Mouse (Mus musculus) cerebral cortex, adult 2 months (tissue): ENCODE data around the gene Btn1a1.

Experiments
- WGBS: fragments of 180-500 bp; shearing (Covaris S2); methylation state at CpG from one replicate; pipeline ENCODE4 v1.1.7; 2018; 5-methylcytosine and 5-hydroxymethylcytosine counted together

Gene Btn1a1

DNA sequence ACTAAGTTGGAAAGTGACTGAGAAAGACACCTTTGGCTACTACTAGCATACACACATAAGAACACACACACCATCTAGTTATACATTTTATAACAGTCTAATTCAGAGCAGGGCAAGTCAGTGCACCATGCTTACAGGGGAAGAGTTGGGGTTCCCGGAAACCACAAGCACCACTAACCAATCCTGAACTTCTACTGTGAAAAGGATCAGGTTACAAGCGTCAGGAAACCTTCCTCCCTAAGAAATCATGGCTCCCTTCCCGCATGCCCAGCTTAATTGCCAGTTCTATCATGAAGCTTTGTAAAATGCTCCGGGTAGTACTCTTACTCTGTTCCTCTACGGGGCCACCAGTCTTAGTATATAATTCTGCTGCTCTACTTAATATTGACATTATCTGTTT is 19.6 kb upstream of the Btn1a1 start:
- WGBS = 57% methylated on average over 5 of the region's 5 CpGs

DNA sequence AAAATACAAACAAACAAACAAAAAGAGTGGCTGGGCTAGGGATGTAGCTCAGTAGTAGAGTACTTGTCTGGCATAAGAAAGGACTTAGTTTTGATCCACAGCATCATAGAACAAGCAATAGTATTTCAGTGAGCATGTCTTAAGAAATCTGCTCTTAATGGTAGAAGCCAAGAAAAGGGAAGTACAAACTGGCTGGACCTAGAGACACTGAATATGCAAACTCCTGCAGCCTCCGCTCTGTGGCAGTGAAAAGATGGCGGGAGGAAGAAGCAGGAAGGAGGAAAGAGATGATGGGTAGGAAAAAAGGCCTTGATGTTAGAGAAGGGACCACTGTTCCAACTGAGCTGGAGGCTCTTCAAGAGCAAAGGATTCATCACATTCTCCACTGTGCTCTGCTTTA is 17.5 kb upstream of the Btn1a1 start:
- WGBS = 95% methylated on average over 2 of the region's 2 CpGs

DNA sequence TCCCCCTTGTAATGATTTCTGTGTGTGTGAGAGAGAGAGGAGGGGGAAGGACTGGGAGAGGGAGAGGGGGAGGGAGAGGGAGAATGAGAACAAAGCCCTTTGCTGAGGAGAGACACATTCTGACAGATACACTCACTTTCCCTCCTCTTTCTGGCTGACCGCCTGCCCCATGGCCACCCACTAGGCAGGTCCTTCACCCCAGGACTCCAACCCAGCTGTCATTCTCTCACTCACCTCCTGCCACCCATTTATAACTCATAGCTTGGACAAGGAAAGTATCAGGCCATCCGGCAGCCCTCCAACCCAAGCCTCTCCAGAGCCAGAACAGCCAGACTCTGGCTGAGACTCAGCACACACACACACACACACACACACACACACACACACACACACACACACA is 10.0 kb upstream of the Btn1a1 start:
- 39% methylated on average over 2 of the region's 2 CpGs for WGBS

DNA sequence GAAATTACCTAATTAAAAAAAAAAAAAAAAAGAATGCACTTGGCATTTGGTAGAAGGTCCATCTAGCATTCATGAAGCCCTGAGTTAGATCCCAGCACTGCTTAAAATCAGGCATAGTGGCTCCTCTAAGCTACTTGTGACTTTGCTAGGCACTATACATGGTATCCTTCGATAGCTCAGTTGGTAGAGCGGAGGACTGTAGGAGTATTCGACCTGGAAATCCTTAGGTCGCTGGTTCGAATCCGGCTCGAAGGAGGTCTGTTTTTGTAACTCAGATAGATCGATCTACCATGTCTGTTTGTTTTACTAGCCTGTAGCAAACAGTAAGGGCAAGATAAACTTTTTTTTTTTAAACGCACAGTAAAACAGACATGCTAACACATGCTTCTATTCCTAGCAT is 1.2 kb upstream of the Btn1a1 start:
- WGBS = 12% methylated on average over 9 of the region's 9 CpGs

DNA sequence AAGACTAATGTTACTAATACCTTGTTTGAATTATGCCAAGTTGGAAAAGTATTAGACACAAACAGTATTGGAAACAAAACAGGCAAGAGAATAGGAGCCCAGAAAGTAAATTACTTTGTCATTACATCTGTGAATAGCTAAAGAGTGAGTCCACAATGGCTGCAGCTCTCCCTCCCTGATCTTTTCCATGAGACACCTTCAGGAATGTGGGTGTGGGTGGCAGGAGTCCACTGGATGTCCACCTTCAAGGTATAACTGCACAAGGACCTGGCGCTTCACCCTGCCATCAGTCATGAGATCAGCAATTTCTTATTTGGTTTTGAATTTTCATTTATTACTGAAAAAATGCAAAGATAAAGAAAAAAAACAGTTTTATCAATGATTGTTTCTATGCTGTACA is 605 bp upstream of the Btn1a1 start:
- WGBS = 98% methylated on average over 1 of the region's 1 CpGs

DNA sequence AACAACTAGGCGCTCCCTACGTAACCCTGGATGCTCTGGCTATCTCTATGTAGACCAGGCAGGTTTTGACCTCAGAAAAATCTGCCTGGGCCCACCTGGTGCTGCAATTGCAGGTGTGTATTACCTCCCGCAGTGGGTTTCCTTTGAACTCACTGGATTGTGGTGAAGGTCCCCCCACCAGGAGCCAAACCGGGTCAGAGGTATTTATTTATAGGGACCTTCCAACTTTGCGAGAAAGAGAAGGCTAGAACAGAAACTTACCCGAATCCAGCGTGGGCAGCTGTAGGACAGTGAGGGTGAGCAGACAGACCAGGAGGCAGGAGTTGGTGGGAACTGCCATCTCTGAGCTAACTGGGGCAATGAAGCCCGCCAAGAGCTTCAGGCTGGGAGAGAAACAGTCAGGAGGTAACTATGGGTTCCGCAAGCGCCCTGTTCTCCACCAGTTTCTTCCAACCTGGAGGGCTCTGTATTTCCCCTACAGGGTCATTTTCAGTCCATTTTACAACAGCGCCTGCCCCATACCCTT is 797 bp downstream of the Btn1a1 start:
- WGBS = 14% methylated on average over 11 of the region's 11 CpGs

DNA sequence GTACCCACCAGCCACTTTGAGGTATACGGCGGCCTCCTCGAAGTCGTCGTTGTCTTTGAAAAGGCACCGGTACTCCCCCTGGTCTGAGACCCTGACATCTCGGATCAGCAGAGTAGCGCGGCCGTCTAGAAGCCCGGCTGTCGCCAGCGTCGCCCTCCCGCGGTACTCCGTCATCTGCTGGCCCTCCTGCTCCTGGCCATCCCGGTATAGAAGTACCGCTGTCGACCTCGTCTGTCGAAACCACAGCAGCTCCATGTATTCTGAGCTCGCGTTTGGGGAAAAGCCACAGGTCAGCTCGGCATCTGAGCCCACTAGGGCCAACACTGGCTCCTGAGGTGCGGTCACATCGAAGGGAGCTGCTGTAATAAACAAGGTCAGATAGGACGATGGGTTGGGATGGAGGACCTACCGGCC is 1.5 kb downstream of the Btn1a1 start:
- 1% methylated on average over 29 of the region's 29 CpGs for WGBS

DNA sequence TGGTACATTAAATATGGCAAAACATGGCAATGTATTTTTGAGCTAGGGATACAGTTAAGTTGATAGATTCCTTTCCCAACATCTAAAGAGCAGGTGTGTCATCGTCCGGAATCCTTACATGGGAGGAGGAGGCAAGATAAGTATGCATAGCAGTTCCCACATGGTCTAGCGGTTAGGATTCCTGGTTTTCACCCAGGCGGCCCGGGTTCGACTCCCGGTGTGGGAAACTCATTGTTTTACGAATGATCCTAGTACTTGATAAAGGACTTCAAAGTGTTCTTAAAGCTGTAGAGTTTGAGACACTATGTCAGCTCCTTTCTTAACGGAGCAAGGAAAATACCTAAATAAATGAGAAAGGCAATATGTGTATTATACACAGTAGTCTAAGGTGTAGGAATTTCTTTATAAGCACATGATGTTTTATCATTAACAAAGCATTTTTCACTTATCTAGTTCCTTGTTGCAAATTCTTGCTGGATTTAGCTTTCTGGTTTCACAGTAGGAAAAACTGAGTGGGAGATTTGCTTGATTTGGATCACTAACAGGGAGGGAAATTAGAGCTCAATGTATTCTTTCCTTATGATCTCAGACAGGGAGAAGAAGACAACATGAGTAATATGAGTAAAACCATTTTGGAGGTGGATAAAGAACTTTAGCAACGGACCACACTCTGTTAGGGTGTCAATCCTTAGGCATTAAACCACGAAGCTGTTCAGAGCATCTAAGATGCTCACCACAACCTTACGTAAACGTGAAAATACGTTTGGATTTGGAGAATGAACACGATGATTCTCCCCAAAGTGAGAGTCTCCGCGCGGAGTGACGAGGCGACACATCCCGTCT is 2.1 kb downstream of the Btn1a1 start:
- 1% methylated on average over 21 of the region's 21 CpGs for WGBS

DNA sequence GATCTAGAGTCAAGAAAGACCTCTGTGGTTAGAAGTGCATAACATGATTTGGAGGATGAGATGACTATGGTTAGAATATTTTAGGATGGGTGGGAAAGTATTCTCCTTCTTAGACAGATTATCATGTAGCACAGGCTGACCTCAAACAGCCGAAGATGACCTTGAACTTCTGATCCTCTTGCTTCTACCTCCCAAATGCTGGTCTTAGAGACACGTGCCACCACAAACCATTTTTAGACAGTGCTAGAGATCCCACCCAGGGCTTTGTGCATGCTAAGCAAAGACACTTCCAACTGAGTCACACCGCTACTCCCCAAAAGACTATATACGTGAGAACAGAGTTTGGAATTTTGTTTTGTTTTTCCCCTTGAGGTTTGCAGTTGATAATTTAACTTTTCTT is 3.6 kb downstream of the Btn1a1 start:
- WGBS = 92% methylated on average over 4 of the region's 4 CpGs

DNA sequence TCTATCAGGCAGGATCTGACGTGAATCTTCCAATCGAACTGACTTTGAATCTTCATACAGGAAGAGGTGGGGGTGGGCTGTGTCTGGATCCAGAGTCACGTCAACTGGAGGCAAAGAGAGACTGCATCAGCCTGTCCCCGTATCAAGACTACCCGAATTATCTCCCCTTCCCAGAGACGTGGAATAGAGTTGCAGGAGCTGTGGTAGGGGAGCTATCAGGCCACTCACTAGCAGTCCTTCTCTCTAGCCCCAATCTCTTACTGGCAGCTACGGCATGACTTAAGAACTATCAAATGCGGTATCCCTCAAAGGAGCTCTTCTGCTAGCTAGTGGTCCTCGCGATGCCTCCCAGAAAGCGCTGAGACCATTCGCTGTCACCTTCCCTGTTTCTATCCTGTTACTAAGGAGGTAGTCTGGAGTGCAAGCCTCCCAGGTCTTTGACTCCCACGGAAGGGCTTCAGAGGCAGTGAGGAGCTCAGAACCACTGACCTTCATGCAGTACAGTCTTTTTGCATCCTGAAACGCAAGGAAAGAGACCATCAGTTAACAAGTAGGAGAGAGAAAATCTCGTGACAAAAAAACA is 6.3 kb downstream of the Btn1a1 start:
- 44% methylated on average over 15 of the region's 15 CpGs for WGBS

DNA sequence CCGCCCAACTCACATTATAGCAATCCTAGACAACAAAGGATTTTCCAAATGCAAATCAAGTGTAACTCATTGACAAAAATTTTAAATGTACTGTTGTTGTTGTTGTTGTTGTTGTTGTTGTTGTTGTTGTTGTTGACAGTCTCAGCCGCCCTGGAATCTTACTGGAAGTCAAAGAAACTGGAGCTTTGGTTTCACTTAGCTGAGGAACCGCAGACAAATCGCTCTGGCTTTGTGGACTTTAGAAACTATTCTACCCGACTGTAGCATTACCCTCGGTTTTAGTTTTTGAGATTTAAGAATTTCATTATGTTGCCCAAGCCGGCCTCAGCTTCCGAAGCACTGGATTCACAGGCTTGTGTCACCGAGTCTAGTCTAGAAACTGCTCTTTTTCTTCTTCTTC is 11.8 kb downstream of the Btn1a1 start:
- WGBS = under 1% methylated on average over 9 of the region's 9 CpGs

DNA sequence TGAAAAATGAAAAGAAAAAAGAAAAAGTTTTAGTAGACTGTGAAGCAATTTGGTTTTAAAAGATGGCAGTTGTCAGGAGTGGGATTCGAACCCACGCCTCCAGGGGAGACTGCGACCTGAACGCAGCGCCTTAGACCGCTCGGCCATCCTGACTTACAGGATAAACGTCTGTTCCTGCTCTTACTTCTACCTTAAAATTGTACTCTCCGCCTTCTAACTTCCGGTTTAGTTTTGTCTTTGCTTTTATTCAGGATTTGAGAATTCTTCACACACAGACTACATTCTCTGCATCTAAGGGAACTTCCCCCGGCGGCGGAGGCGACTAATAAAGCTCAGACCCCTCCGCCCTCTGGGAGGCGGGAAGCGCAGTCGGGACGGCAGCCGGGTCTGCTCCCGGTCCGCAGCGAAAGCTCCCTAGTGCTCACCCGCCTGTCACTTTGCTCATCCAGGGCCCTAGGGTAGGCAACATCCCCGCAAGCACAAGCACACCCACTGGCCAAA is 12.3 kb downstream of the Btn1a1 start:
- under 1% methylated on average over 25 of the region's 25 CpGs for WGBS

DNA sequence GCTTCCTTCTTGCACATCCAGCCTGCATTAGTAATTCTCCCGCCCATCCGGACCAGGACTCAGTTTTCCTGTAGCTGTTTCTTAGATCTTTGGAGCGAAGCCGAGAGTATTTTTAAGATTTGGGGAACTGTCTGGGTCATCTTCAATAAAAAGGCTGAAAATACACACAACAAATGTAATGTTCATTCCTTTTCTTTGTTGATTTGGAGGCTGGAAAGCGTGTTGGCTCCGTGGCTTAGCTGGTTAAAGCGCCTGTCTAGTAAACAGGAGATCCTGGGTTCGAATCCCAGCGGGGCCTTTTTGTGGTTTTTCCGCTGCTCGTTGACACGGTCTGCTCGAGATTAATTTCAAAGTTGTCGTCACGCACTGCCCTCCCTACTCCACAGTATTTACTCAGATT is 15.3 kb downstream of the Btn1a1 start:
- WGBS = under 1% methylated on average over 15 of the region's 15 CpGs

DNA sequence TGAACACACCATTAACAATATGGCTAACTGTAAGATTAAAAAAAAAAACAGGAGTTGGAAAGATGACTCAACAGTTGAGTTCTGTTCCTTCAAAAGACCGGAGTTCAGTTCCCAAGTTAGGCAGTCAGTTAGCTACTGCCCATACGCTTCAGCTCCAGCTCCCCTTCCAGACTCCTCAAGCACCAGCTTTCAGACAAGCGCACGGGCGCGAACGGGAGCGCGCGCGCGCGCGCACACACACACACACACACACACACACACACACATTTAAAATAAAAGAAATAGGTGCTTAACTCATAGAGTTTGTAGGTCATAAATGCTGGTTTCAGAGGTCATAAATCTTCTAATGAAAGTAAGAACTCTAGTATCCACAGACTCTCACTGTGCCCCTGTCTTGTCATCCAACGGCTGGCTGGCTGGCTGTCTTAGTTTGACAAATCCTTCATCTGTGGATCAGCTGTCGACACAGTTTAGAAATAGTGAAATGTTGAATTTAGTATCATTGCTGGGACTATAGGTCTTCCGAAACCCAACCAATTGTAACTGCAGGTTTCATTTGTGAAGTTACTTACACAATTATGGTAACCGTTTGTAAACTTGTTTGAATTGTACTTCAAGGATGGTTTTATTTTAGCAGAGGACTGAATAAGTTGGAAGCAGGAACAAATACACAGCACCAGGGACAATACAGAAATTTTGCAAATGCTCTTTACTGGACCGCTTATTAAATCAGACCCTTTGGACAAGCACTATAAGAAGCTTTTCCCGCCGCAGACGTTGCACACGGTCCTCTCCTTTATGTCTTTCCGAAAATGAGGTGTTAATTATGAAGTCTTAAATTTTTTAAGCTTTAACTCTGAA is 16.2 kb downstream of the Btn1a1 start:
- under 1% methylated on average over 24 of the region's 24 CpGs for WGBS

DNA sequence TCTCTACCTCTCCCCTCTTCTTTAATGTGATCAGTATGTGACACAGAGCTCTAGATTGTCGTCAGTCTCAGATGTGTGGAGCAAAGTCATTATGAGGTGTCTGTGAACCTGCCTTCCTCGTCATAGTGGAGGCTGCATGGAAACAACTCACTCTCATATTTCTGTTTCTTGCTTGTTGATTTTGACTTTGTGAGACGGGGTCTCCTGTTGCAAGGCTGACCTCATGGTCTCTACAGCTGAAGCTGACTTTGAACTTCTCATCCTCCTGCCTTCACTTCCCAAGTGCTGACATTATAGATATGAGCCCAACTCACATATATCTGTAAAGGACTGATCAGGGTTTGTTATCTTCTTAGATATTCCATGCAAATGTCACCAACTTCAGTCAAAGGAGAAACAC is 16.9 kb downstream of the Btn1a1 start:
- WGBS = 68% methylated on average over 3 of the region's 3 CpGs

DNA sequence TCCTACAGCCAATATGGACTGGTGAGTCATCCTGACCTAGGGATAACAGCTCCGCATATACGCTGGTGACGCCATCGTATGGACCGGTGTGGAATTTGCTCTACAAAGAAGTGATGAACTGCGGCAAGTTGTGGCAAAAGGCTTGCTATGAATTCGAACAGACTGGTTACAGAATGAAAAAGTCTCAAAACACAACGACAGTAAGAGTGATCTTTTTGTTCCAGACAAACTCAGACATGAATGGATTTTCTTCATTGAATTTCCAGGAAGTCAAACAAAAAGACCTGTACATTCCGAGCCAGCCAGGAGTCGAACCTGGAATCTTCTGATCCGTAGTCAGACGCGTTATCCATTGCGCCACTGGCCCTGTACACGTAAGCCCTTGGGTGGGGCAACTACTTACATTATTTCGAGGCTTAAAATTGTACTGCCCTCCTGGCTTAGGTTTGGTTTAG is 19.2 kb downstream of the Btn1a1 start:
- under 1% methylated on average over 16 of the region's 16 CpGs for WGBS

DNA sequence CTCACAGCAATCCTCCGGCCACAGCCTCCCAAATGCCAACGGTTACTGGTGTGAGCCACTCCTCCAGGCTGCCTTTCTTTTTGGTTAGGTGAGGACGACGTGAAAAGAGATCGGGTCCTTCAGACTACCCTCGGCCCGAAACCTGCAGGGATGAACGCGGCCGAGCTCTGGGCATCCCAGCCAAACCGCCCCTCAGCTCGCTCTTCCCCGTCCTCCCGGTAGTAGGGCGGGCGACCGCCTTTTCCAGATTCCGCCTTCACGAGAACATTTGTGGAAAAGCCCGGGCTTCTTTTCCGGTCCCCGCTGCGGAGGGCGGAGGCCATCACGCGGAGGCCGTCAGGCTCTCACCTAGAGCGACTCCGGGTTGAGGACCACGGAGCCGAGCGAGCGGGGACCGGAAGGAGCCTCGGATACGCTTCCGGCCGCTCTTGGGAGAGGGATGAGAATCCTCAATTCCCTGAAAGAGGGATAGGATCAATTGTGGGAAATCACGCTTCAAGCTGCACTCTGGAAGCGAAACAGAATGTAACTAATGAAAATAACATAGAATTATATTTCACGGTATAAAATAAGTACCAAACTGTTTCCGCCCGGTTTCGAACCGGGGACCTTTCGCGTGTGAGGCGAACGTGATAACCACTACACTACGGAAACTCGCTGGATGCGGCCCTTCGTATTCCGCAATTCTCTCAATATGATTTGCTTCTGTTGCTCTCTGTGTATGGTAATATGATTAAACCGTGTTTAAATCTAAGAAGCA is 20.0 kb downstream of the Btn1a1 start:
- WGBS = under 1% methylated on average over 55 of the region's 55 CpGs

DNA sequence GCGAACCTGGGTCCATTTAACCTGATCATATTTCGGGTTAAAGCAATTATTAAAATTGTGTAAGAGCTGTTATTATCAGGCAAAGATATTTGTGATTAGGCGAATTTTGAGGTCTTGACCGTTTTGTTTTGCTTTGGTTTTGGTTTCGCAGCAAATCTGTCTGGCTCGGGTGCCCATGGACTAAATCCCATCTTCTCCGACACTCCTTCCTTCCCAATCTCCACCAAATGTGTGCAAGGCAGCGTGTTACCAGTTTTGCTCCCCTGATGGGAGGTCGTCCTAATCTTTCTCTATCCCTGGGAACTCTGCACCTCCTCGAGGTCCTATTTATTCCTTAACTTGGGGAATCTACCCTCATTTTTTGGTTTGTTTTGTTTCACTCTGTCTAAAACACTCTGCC is 20.5 kb downstream of the Btn1a1 start:
- 6% methylated on average over 10 of the region's 10 CpGs for WGBS

DNA sequence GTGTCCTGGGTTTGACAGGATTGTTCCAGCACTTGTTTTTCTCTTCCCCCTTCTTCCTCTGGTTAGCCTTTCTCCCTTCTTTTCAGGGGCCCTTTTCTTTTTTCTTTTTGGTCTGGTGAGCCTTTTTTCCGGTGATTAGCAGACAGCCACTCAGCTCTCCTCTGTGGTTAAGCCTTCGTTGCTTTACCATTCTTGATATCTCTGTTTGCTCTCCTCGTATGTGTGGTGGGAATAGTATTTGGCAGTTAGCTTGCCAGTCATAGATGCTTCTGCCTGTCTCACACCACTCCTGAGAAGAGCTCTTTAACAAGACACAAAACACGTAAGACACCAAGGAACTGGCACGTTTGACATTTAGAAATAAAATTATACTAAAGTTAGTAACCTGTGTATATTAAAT is 21.2 kb downstream of the Btn1a1 start:
- 42% methylated on average over 5 of the region's 5 CpGs for WGBS

DNA sequence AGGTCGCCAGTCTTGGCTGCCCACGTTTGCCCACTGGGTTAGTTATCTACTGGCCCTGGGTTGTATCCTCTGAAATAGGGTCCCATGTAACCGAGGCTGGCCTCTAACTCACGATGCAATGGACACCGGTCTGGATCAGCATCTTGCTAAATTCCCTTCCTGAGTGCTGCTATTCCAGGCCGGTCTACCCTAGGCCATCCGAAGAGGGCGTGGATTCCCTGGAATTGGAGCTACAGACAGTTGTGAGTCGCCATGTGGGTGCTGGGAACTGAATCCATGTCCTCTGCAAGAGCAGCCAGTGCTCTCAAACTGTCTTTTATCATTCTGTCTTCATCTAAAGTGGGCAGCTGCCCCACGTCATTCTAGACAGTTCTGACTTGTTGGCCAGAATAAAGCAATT is 25.8 kb downstream of the Btn1a1 start:
- 75% methylated on average over 10 of the region's 10 CpGs for WGBS

DNA sequence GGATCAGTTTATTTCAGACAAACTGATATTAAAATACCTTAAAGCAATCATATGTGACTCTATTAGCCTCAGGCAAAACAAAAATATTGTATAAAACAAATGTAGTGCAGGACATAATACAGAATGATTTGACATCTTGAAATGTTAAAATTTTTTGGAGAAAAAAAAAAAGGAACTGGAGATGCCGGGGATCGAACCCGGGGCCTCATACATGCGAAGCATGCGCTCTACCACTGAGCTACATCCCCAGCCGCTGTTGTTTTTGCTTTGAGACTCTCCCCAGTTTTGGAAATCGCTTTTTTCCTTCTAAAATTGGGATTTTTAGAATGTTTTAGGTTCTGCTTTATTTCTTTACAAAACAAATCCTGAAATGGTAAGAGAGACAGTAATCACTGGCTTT is 27.2 kb downstream of the Btn1a1 start:
- WGBS = under 1% methylated on average over 7 of the region's 7 CpGs
